Mouse (Mus musculus) liver, postnatal 0 days (tissue): ENCODE results near the gene Cbx7.

Source experiments
- CTCF ChIP-seq: sonication (generic); IDR thresholded peaks from 2 replicates; pipeline ENCODE4 v1.5.1; 2016; ENCODE audit warnings: antibody characterized with exemption, low read depth
- EP300 ChIP-seq: IDR thresholded peaks from 2 replicates; pipeline ENCODE4 v1.6.1; 2016; ENCODE audit warnings: antibody characterized with exemption, low read depth, mild to moderate bottlenecking

GRCm38 (mm10) chr15:79994566-79994965, 23.6 kb upstream of the Cbx7 start:
- no peak for TF ChIP-seq CTCF
- TF ChIP-seq EP300, result no peak
